Mouse (Mus musculus) liver, embryonic 14.5 days (tissue): Measurements from ENCODE around the gene Cyth3. TPM values are rescaled to one million over a fixed set of nuclear protein-coding genes. Genes with fewer than 3 reads are reported as not detected.

Source experiments
- ATAC-seq: fragments of 200-750 bp; cut with Nextera tagmentation; 2 replicates; pipeline ENCODE4 v1.8.0; 2017; ENCODE audit warnings: moderate number of reproducible peaks, mild to moderate bottlenecking, moderate library complexity; ENCODE audit not compliant: insufficient read depth
- DNase-seq, 3 experiments: peaks; one replicate each; pipeline ENCODE4 v3.0.0-alpha.2; 2012 to 2013; ENCODE audit warnings: low read depth in 3 of 3, low spot score in 3 of 3
- H3K27ac ChIP-seq: fragments of 300-500 bp; sonication (generic); 2 replicates; pipeline ENCODE4 v1.5.1; 2014; ENCODE audit warnings: moderate library complexity, mild to moderate bottlenecking, control low read depth, inconsistent platforms
- H3K27me3 ChIP-seq: fragments of 300-500 bp; sonication (generic); 2 replicates; pipeline ENCODE4 v1.6.1; 2014; ENCODE audit warnings: mild to moderate bottlenecking, low read length, moderate library complexity; ENCODE audit not compliant: control insufficient read depth, insufficient read depth
- H3K36me3 ChIP-seq: fragments of 300-500 bp; sonication (generic); replicated peaks from 2 replicates; pipeline ENCODE4 v1.6.1; 2014; ENCODE audit warnings: low read depth; ENCODE audit not compliant: control insufficient read depth, insufficient read depth
- H3K4me1 ChIP-seq, 2 experiments: fragments of 200-500 bp in 1 of 2; fragments of 300-500 bp in 1 of 2; sonication (generic) in 1 of 2; replicated peaks; 2 replicates each; pipeline ENCODE4 v1.6.1; 2012 to 2014; ENCODE audit warnings: antibody characterized with exemption in 1 of 2, inconsistent platforms in 1 of 2, low read length in 1 of 2; ENCODE audit not compliant: control insufficient read depth in 2 of 2, insufficient read depth in 2 of 2
- H3K4me2 ChIP-seq: fragments of 300-500 bp; sonication (generic); 2 replicates; pipeline ENCODE4 v1.6.1; 2014; ENCODE audit warnings: low read depth, mild to moderate bottlenecking, control low read depth, moderate library complexity
- H3K4me3 ChIP-seq, 2 experiments: fragments of 200-500 bp in 1 of 2; fragments of 300-500 bp in 1 of 2; sonication (generic) in 1 of 2; 2 replicates each; pipeline ENCODE4 v1.5.1; 2012 to 2014; ENCODE audit warnings: low read depth in 2 of 2, low read length in 2 of 2, mild to moderate bottlenecking in 2 of 2, control low read depth in 1 of 2, inconsistent platforms in 1 of 2, moderate library complexity in 1 of 2; ENCODE audit not compliant: insufficient read depth in 1 of 2
- H3K9ac ChIP-seq: fragments of 300-500 bp; sonication (generic); replicated peaks from 2 replicates; pipeline ENCODE4 v1.6.1; 2014; ENCODE audit warnings: mild to moderate bottlenecking, control low read depth, moderate library complexity
- H3K9me3 ChIP-seq: fragments of 300-500 bp; sonication (generic); 2 replicates; pipeline ENCODE4 v1.6.1; 2016; ENCODE audit warnings: low read length, mixed read lengths; ENCODE audit not compliant: control insufficient read depth
- CTCF ChIP-seq: IDR thresholded peaks from 2 replicates; pipeline ENCODE4 v1.5.1; 2016; ENCODE audit warnings: antibody characterized with exemption, low read depth, control low read depth
- EP300 ChIP-seq: IDR thresholded peaks from 2 replicates; pipeline ENCODE4 v1.6.1; 2016; ENCODE audit warnings: antibody characterized with exemption, low read depth
- WGBS: fragments of 180-500 bp; shearing (Covaris S2); extraction: QIAGEN DNeasy Blood & Tissue Kit; methylation state at CpG from one replicate; pipeline ENCODE4 v1.1.7; 2014; ENCODE audit not compliant: insufficient replicate concordance; 5-methylcytosine and 5-hydroxymethylcytosine counted together
- polyA plus RNA-seq, 2 experiments: library from polyadenylated mRNA; depleted of rRNA in 1 of 2; stranded (reverse) in 1 of 2; unstranded in 1 of 2; fragments of >200 nt; fragmentation: Nextera tagmentation in 1 of 2; extraction: Ambion mirVana in 1 of 2; gene quantifications; 2 replicates each; pipeline versions ENCODE4 v1.2.1 to v1.2.3; 2012 to 2014

Gene Cyth3
- polyA plus RNA-seq, 2 experiments, result 24.1 to 28.1 TPM

GRCm38 (mm10) chr5:143645976-143646375, 23.7 kb downstream of the Cyth3 start:
- peak; percentile 64; the same call in 1 of the 2 replicates for ATAC-seq
- Histone ChIP-seq H3K27ac (peak overlapping the region; percentile 72), H3K4me3 (no peak overlapping the region), H3K9ac (peak overlapping the region; percentile 38), H3K4me1 (peaks cover 54 to 57% of the 10 kb centered on the region in 2 experiments), H3K4me2 (peak overlapping the region; percentile 40), H3K36me3 (peaks cover 3% of the 10 kb centered on the region), H3K27me3 (no peaks in the 10 kb centered on the region), H3K9me3 (no peaks in the 10 kb centered on the region; the same call in none of the 2 replicates)
- no peak for DNase-seq
- TF ChIP-seq CTCF (no peak), EP300 (no peak)
- WGBS, result 24% methylated on average over 5 of the region's 5 CpGs

DNA sequence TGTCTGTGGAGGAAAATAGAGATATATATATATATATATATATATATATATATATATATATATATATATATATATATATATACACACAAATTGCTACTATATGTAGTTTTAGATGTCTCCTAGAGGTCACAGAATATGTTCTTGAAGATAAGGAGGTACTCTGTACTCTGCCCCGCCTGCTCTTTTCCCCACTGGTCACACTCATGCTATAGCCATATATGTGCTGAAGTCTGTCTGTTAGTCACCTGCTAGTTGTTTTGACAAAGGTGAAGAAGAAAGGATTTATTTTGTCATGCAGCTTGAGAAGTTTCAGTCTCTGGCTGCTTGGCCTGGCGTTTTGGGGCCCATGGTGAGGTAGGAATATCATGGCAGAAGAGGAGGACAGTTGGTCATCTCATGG, 25.2 kb downstream of the Cyth3 start:
- DNase-seq (no peak), ATAC-seq (peak; percentile 68)
- Histone ChIP-seq H3K4me3 (no peak overlapping the region), H3K9ac (peak overlapping the region; percentile 47), H3K9me3 (no peaks in the 10 kb centered on the region; the same call in none of the 2 replicates), H3K4me1 (peaks cover 45 to 46% of the 10 kb centered on the region in 2 experiments), H3K27ac (peak overlapping the region; percentile 80), H3K4me2 (peak overlapping the region; percentile 39), H3K27me3 (no peaks in the 10 kb centered on the region), H3K36me3 (peaks cover 3% of the 10 kb centered on the region)
- TF ChIP-seq EP300, result no peak
- TF ChIP-seq CTCF, result no peak
- WGBS, result 41% methylated on average over 2 of the region's 2 CpGs

- Histone ChIP-seq H3K27me3 (no peaks in the 10 kb centered on the region), H3K27ac (peak overlapping the region; percentile 80), H3K9ac (peak overlapping the region; percentile 47), H3K4me1 (peaks cover 41 to 45% of the 10 kb centered on the region in 2 experiments), H3K9me3 (no peaks in the 10 kb centered on the region; the same call in none of the 2 replicates), H3K4me3 (no peak overlapping the region), H3K4me2 (peak overlapping the region; percentile 39), H3K36me3 (peaks cover 3% of the 10 kb centered on the region)
- TF ChIP-seq CTCF, result no peak
- peak; percentile 46 for TF ChIP-seq EP300
- ATAC-seq (peak; percentile 58), DNase-seq (no peak)
- WGBS, result 16% methylated on average over 2 of the region's 2 CpGs
These were observed 25.8 kb downstream of the Cyth3 start for GRCm38 (mm10) chr5:143648058-143648457.

- ATAC-seq, result no peak
- TF ChIP-seq EP300 (no peak), CTCF (no peak)
- Histone ChIP-seq H3K27me3 (no peaks in the 10 kb centered on the region), H3K27ac (no peak overlapping the region), H3K36me3 (peaks cover under 1% of the 10 kb centered on the region; the same call in 1 of the 2 replicates), H3K4me2 (no peak overlapping the region), H3K4me1 (peaks cover 48 to 55% of the 10 kb centered on the region in 2 experiments), H3K9me3 (no peaks in the 10 kb centered on the region; the same call in none of the 2 replicates), H3K9ac (no peak overlapping the region), H3K4me3 (no peak overlapping the region)
- DNase-seq, result no peak
- WGBS, result 85% methylated on average over 6 of the region's 6 CpGs
These were observed 26.9 kb downstream of the Cyth3 start for GRCm38 (mm10) chr5:143649168-143649567.

GRCm38 (mm10) chr5:143651855-143652631, 29.8 kb downstream of the Cyth3 start:
- H3K9ac ChIP-seq, result no peak overlapping the region
- peaks cover 49 to 62% of the 10 kb centered on the region in 2 experiments for H3K4me1 ChIP-seq
- H3K27me3 ChIP-seq, result no peaks in the 10 kb centered on the region
- no peak for ATAC-seq
- H3K27ac ChIP-seq, result 0 out of 2 replicates have a peak overlapping the region, but pooled peaks have one; percentile 6
- H3K36me3 ChIP-seq, result no peaks in the 10 kb centered on the region; the same call in 1 of the 2 replicates
- no peaks in the 10 kb centered on the region; the same call in none of the 2 replicates for H3K9me3 ChIP-seq
- TF ChIP-seq EP300, result no peak
- no peak for TF ChIP-seq CTCF
- 63% methylated on average over 8 of the region's 8 CpGs for WGBS
- no peak overlapping the region for H3K4me2 ChIP-seq
- no peak for DNase-seq
- H3K4me3 ChIP-seq, result no peak overlapping the region
